Mouse (Mus musculus) ES-Bruce4 (cell line): ENCODE data around the gene 1810010D01Rik. TPM values are rescaled to one million over a fixed set of nuclear protein-coding genes. Genes with fewer than 3 reads are reported as not detected.

Source experiments
- H3K27ac ChIP-seq: 2 replicates; pipeline ENCODE4 v1.5.1; 2012; ENCODE audit warnings: low read length, inconsistent platforms; ENCODE audit not compliant: insufficient read depth
- H3K27me3 ChIP-seq: 2 replicates; pipeline ENCODE4 v1.6.1; 2012; ENCODE audit warnings: mild to moderate bottlenecking, low read length, inconsistent platforms; ENCODE audit not compliant: control insufficient read depth, poor library complexity, insufficient read depth, severe bottlenecking
- H3K36me3 ChIP-seq: 2 replicates; pipeline ENCODE4 v1.6.1; 2012; ENCODE audit warnings: inconsistent platforms, mild to moderate bottlenecking, low read length, moderate library complexity; ENCODE audit not compliant: control insufficient read depth, poor library complexity, insufficient read depth, severe bottlenecking
- H3K4me1 ChIP-seq: one replicate; pipeline ENCODE4 v1.8.1; 2011; ENCODE audit warnings: low read length; ENCODE audit not compliant: control insufficient read depth, insufficient read depth
- H3K4me3 ChIP-seq: 2 replicates; pipeline ENCODE4 v1.5.1; 2011; ENCODE audit warnings: low read depth, mild to moderate bottlenecking, low read length
- H3K9ac ChIP-seq: 2 replicates; pipeline ENCODE4 v1.6.1; 2012; ENCODE audit warnings: low read depth, mild to moderate bottlenecking, inconsistent platforms; ENCODE audit not compliant: poor library complexity, severe bottlenecking
- H3K9me3 ChIP-seq: replicated peaks from 2 replicates; pipeline ENCODE4 v1.6.1; 2012; ENCODE audit warnings: mild to moderate bottlenecking, low read length, inconsistent platforms; ENCODE audit not compliant: control insufficient read depth, poor library complexity, insufficient read depth, severe bottlenecking
- CTCF ChIP-seq: IDR thresholded peaks from one replicate; pipeline ENCODE4 v1.8.1; 2011; ENCODE audit warnings: low read depth, low read length
- EP300 ChIP-seq: IDR thresholded peaks from 2 replicates; pipeline ENCODE4 v1.6.1; 2011; ENCODE audit warnings: low read depth, low read length; ENCODE audit not compliant: insufficient read depth
- POLR2A ChIP-seq: IDR thresholded peaks from one replicate; pipeline ENCODE4 v1.8.1; 2011; ENCODE audit warnings: low read length; ENCODE audit not compliant: insufficient read depth
- polyA plus RNA-seq: library from polyadenylated mRNA; stranded (reverse); fragments of >200 nt; gene quantifications from 2 replicates; pipeline ENCODE4 v1.2.4, GENCODE M21; 2011; ENCODE audit warnings: low read depth; ENCODE audit not compliant: missing spikeins, insufficient read depth, insufficient read length

The 1810010D01Rik gene
- polyA plus RNA-seq, 1 experiment: 0.91 TPM

GRCm38 (mm10) chr7:145234841-145235790 is 27.2 kb upstream of the 1810010D01Rik start:
- Histone ChIP-seq H3K4me3 (no peak overlapping the region), H3K4me1 (peaks cover 1% of the 10 kb centered on the region), H3K27ac (no peak overlapping the region), H3K36me3 (no peaks in the 10 kb centered on the region), H3K9me3 (no peaks in the 10 kb centered on the region), H3K27me3 (no peaks in the 10 kb centered on the region), H3K9ac (no peak overlapping the region)
- TF ChIP-seq POLR2A (no peak), EP300 (no peak), CTCF (no peak)

GRCm38 (mm10) chr7:145231659-145232058 is 23.7 kb upstream of the 1810010D01Rik start:
- TF ChIP-seq POLR2A (no peak), CTCF (no peak), EP300 (no peak)
- Histone ChIP-seq H3K4me3 (no peak overlapping the region), H3K9ac (no peak overlapping the region), H3K9me3 (no peaks in the 10 kb centered on the region), H3K4me1 (peaks cover 1% of the 10 kb centered on the region), H3K36me3 (no peaks in the 10 kb centered on the region), H3K27ac (no peak overlapping the region), H3K27me3 (no peaks in the 10 kb centered on the region)

- Histone ChIP-seq H3K27me3 (no peaks in the 10 kb centered on the region), H3K4me1 (peaks cover 10% of the 10 kb centered on the region), H3K9ac (no peak overlapping the region), H3K36me3 (no peaks in the 10 kb centered on the region), H3K4me3 (no peak overlapping the region), H3K27ac (no peak overlapping the region), H3K9me3 (no peaks in the 10 kb centered on the region)
- TF ChIP-seq CTCF (no peak), POLR2A (no peak), EP300 (no peak)
Measured at GRCm38 (mm10) chr7:145226641-145227040, 18.7 kb upstream of the 1810010D01Rik start.

- no peak for TF ChIP-seq EP300
- no peak for TF ChIP-seq POLR2A
- H3K27me3 ChIP-seq: no peaks in the 10 kb centered on the region
- H3K9me3 ChIP-seq: no peaks in the 10 kb centered on the region
- H3K9ac ChIP-seq: no peak overlapping the region
- H3K27ac ChIP-seq: no peak overlapping the region
- no peaks in the 10 kb centered on the region for H3K36me3 ChIP-seq
- H3K4me1 ChIP-seq: peaks cover 10% of the 10 kb centered on the region
- H3K4me3 ChIP-seq: no peak overlapping the region
Measured at GRCm38 (mm10) chr7:145225626-145226025, 17.7 kb upstream of the 1810010D01Rik start.

GRCm38 (mm10) chr7:145221841-145222689 is 14.1 kb upstream of the 1810010D01Rik start:
- TF ChIP-seq EP300: peak; percentile 90
- no peak for TF ChIP-seq POLR2A
- TF ChIP-seq CTCF: peak; percentile 85
- no peaks in the 10 kb centered on the region for H3K27me3 ChIP-seq
- H3K4me1 ChIP-seq: peaks cover 10% of the 10 kb centered on the region
- H3K9ac ChIP-seq: no peak overlapping the region
- H3K9me3 ChIP-seq: no peaks in the 10 kb centered on the region
- H3K27ac ChIP-seq: peak overlapping the region; percentile 62
- H3K4me3 ChIP-seq: no peak overlapping the region
- no peaks in the 10 kb centered on the region for H3K36me3 ChIP-seq

- TF ChIP-seq POLR2A: no peak
- no peak for TF ChIP-seq CTCF
- no peak for TF ChIP-seq EP300
- peak overlapping the region; percentile 62 for H3K27ac ChIP-seq
- H3K9me3 ChIP-seq: no peaks in the 10 kb centered on the region
Measured at GRCm38 (mm10) chr7:145221346-145221745, 13.4 kb upstream of the 1810010D01Rik start.

More at GRCm38 (mm10) chr7:145221346-145221745, 13.4 kb upstream of the 1810010D01Rik start:
- no peak overlapping the region for H3K4me3 ChIP-seq
- H3K36me3 ChIP-seq: no peaks in the 10 kb centered on the region
- no peak overlapping the region for H3K9ac ChIP-seq
- peaks cover 10% of the 10 kb centered on the region for H3K4me1 ChIP-seq
- H3K27me3 ChIP-seq: no peaks in the 10 kb centered on the region
